Comparison of ENCODE assay signal across 23 mouse cellular contexts in genomic region chr9:87318767-87319166, GRCm38 (mm10).
"Had no signal": no experiment of that assay in that cellular context is flagged by ENCODE, and none has a peak within 500 bp of the region (broad histone marks: within the 10 kb centered on the region; RNA-seq: fewer than 3 reads in every experiment).

No protein-coding gene starts in this region.

- DNase-seq: kidney, adult 2 months; kidney, postnatal 14 days; kidney, postnatal 4 days; liver; lung, adult 18-20 months; lung, postnatal 10 days; lung, postnatal 36 days; retina, postnatal 1 day; right cerebral cortex, postnatal 25 days; thymus, adult 2 months; thymus, postnatal 25 days had no signal

- H3K27ac ChIP-seq: kidney, embryonic 15.5 days; liver, embryonic 12.5 days; liver, embryonic 15.5 days; lung, embryonic 15.5 days; midbrain, embryonic 10.5 days; midbrain, embryonic 13.5 days; neural tube, embryonic 13.5 days; stomach, postnatal 0 days had no signal

- H3K9ac ChIP-seq: kidney, embryonic 15.5 days; liver, embryonic 12.5 days; liver, embryonic 15.5 days; lung, embryonic 15.5 days; midbrain, embryonic 13.5 days; neural tube, embryonic 13.5 days had no signal

- H3K4me3 ChIP-seq: kidney, embryonic 15.5 days; liver, embryonic 12.5 days; liver, embryonic 15.5 days; lung, embryonic 15.5 days; megakaryocyte, embryonic 14.5 days; midbrain, embryonic 10.5 days; midbrain, embryonic 13.5 days; myocyte; neural tube, embryonic 13.5 days had no signal

- H3K4me2 ChIP-seq: kidney, embryonic 15.5 days; liver, embryonic 12.5 days; liver, embryonic 15.5 days; lung, embryonic 15.5 days; midbrain, embryonic 13.5 days; neural tube, embryonic 13.5 days had no signal

- H3K27me3 ChIP-seq: kidney, embryonic 15.5 days; liver, embryonic 12.5 days; liver, embryonic 15.5 days; lung, embryonic 15.5 days; megakaryocyte, embryonic 14.5 days; midbrain, embryonic 13.5 days; neural tube, embryonic 13.5 days had no signal

- H3K4me1 ChIP-seq: kidney, embryonic 15.5 days; liver, embryonic 12.5 days; liver, embryonic 15.5 days; lung, embryonic 15.5 days; megakaryocyte, embryonic 14.5 days; midbrain, embryonic 10.5 days; midbrain, embryonic 13.5 days; neural tube, embryonic 13.5 days had no signal

- ATAC-seq: intestine, postnatal 0 days; liver, embryonic 12.5 days; midbrain, embryonic 13.5 days; midbrain, embryonic 16.5 days had no signal

- H3K36me3 ChIP-seq: kidney, embryonic 15.5 days; liver, embryonic 12.5 days; liver, embryonic 15.5 days; lung, embryonic 15.5 days; midbrain, embryonic 10.5 days; midbrain, embryonic 13.5 days; neural tube, embryonic 13.5 days had no signal

- H3K9me3 ChIP-seq: kidney, embryonic 15.5 days; liver, embryonic 12.5 days; liver, embryonic 15.5 days; lung, embryonic 15.5 days; midbrain, embryonic 10.5 days; midbrain, embryonic 13.5 days; neural tube, embryonic 13.5 days had no signal
